Mouse (Mus musculus): ENCODE measurements around the gene Efna1.

Gene Efna1

DNA sequence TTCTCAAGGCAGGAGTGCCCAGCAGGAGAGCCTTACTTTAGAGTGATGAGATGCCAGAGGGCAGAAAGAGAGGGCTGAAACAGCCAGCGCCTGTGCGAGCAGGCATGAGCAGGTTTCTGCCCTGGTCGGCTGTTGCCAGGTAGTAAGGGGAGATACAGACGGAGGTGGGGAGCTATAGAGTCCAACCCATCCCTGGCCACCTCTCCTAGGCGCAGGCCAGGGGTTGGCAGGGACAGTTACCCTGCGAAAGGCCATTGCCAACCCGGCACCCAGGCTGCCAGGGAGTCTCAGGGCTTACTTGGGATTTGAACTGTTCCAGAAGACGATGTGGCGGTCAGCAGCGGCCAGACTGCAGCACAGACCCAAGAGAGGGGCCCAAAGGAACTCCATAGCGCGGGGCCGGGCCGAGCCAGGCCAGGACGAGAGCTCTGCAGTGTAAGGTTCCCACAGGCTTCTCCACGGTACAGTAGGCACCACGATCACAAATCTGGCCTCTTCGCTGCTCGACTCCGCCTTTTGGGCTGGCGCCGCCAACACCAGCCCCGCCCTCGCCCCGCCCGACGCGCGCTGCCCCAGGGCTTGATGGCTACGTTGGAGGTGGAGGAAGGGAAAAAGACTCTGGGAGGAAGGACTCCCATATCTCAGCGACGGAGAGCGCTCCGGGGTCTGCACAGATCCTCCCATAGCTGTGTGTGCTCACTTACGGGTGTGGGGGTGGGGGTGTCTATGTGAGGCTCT lies 1.6 kb downstream of the Efna1 start:
- peak; percentile 68 to 69 for DNase-seq (ENCODE audit: low spot score in 2 of 2)

- no peak for DNase-seq (ENCODE audit: low spot score in 2 of 2)
Measured at GRCm38 (mm10) chr3:89278643-89279042, 2.3 kb downstream of the Efna1 start.

DNA sequence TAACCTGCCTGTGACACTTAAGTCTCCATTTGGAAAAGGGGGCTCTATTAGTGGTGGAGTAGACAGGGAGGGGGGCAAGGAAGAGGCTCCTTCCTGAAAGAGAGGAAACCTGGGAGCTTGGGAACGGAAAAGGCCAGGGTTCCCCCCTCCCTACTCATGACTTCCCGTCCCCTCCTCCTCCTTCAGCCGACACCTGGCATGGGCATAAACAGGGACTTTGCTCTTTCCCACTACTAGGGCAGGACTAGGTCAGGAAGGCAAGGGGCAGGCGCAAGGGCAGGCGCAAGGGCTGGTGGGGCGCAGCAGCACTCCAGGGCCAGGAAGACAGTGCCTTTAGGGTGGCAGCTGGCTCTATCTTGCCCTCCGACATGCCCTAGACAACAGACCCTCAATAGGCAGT lies 2.8 kb downstream of the Efna1 start:
- no peak for DNase-seq (ENCODE audit: low spot score in 2 of 2)

DNA sequence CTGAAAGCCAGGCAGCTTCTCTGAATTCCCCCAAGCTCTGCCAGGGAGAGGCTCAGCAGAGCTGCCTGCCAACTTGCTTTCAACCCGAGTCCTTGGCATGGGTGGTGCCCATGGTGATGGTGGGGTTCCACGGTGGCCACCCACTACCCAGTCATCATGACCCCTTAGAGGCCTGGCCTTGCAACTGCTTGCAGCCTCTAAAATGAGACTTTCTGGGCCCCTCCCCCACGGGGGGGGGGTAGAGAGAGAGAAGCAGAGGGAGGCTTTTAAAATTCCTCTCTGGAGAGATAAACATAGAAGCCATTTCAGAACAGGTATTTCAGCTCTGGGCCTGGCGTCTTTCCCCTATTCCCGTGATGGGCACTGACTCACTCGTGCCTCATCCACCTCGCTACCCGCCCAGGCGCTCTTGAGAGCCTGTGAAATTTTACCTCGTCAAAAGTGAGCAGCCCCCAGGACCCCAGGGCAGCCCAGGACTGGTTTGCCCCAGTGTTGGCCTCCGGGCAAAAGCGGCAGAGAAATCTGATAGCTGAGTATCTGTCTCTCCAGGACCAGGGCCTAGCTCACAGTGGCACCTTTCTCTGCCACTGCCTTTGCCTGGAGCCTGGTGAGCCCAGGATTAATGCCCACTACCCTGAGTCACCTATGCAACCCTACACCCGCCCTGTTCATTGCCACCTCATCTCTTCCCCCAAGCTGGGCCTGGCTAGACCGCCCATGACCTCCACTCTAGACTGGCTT lies 3.5 kb downstream of the Efna1 start:
- DNase-seq (ENCODE audit: low spot score in 2 of 2) = peak in 1 of 2 experiments; percentile 22

GRCm38 (mm10) chr3:89276061-89276460 lies 4.9 kb downstream of the Efna1 start:
- no peak for DNase-seq (ENCODE audit: low spot score in 2 of 2)

- DNase-seq (ENCODE audit: low spot score in 2 of 2) = no peak
Measured at GRCm38 (mm10) chr3:89271760-89272159, 9.2 kb downstream of the Efna1 start.

DNA sequence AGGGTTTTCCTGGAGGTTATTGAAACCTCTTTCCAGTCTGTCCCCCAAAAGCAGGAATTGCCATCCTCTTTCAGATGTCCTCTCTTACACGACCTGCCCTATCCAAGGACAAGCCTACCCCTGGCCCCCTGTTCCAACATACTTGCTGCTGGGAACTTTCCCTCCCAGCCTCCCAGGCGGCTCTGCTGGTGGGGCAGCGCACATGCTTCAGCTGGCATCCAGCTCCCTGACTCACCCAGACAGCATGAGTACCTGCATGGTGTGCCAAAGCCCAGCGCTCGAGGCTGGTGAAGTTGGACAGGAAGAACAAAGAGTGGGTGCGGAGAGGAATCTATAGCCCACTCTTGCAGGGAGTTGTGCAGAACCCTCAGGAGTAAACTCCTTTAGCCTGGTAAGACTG lies 10.1 kb downstream of the Efna1 start:
- peak; percentile 73 to 76 for DNase-seq (ENCODE audit: low spot score in 2 of 2)

DNA sequence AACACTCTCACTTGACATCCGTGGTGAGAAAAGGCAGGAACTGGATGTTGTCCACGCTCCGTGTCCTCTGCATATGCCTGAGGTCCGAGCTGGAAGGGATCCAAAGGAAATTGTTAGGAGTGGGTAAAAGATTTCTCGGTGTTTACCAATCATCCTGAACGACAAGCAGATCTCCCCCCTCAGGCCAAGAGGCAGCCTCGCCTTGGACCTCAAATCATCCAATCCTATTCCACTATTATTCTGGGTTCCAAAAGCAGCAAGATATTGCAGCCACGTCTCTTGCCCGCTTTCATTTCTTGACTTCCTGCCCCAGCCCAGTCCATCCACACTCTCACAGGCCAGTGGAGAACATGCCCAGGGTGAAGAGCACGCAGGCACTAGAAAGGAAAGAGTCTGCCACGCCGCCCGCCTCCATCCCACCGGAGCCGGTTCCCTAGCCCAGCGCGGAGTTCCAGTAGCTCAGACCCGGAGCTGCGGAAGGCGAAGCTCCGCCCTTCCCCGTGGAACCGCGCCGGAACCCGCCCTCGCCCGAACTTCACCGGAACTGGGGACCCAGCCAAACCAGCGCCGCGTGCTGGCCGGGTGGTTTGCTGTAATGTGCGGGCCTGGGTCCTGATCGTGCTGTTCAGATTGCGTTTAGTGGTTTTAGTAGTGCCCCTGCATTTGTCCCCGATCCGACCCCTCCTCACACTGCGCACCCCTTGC lies 10.7 kb downstream of the Efna1 start, which contains the start of gene Slc50a1:
Gene Slc50a1, minus strand, starts transcription at position 520 of the 705 bp plus-strand sequence.
- DNase-seq (ENCODE audit: low spot score in 2 of 2) = peak; percentile 73 to 77

- DNase-seq (ENCODE audit: low spot score in 2 of 2) = no peak
Measured at GRCm38 (mm10) chr3:89268916-89269315, 12.0 kb downstream of the Efna1 start.

DNA sequence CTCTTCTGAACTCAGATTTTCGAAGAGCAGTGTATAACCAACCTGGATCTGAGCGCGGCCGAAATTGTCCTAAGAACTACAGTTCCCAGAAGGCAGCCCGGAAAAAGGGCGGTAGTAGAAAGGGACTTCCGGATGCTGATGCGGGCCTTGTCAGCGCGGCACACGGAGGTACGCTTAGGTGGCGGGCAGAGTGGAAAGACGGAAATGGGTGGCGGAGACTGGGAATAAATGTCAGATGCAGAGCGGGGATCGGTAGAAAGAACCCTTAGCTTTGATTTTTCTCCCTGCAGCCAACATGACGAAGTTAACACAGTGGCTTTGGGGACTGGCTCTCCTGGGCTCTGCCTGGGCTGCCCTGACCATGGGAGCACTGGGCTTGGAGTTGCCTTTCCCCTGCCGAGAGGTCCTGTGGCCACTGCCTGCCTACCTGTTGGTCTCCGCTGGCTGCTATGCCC lies 14.5 kb downstream of the Efna1 start:
- DNase-seq (ENCODE audit: low spot score in 2 of 2) = peak; percentile 75 to 78

DNA sequence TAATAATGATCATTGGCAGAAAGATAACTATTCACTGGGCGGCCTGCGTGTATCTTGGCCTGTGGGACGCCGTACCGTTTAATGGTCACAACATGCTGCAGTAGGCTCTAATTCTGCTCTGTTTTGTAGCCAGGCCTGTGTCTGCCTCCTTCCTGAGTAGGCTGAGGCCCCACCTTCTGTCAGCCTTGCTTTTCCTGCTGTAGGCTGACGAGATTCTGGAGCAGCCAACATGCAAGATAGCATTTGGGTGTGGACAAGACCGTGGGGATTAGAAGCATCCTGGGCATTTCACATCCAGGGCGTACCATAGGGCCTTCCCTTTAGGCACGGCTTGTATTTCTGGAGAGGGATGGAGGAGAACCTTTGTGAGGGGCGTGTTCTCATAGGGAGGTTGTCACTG lies 18.5 kb downstream of the Efna1 start:
- DNase-seq (ENCODE audit: low spot score in 2 of 2) = no peak

GRCm38 (mm10) chr3:89260211-89260610 lies 20.7 kb downstream of the Efna1 start:
- no peak for DNase-seq (ENCODE audit: low spot score in 2 of 2)

GRCm38 (mm10) chr3:89259076-89259475 lies 21.9 kb downstream of the Efna1 start, which contains the start of gene Dpm3:
Dpm3 (plus strand) TSS chr3:89259358.
- no peak for DNase-seq (ENCODE audit: low spot score in 2 of 2)

DNA sequence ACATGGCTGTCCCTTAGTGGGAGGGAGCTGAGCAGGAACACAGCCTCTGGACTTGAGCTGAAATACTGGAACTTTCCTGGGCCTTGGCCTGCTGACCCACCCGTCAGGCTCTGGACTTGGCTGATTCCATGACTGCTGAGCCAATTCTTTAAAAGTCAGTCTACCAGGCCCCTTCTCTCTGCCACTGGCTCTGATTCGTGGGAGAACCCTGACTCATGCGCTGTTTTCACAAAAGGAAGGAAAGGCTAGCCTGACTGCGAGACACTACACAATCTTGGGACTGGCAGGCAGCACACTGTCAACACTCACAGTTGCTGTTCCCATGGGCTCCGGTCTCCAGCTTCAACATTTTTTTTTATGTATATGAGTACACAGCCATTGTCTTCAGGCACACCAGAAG lies 24.8 kb downstream of the Efna1 start:
- DNase-seq (ENCODE audit: low spot score in 2 of 2) = no peak

DNA sequence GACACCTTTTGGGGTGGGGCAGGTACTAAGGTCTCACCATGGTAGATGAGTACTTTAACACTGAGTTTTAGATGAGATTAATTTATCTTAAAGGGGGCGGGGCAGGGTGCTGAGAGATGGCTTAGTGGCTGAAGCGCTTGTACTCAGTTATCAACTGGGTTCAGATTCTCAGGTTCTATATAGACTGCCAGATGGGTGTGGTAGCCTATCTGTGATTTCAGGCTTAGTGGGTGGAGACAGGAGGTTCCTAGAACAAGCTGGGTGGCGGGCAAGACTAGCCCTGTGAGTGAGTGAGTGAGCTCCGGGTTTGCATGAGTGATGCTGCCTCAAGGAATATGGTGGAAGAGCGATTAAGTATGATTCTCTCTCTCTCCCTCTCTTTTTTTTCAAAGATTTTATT lies 25.9 kb downstream of the Efna1 start:
- DNase-seq (ENCODE audit: low spot score in 2 of 2) = no peak

GRCm38 (mm10) chr3:89251365-89251895 lies 29.5 kb downstream of the Efna1 start:
- no peak for DNase-seq (ENCODE audit: low spot score in 2 of 2)

DNA sequence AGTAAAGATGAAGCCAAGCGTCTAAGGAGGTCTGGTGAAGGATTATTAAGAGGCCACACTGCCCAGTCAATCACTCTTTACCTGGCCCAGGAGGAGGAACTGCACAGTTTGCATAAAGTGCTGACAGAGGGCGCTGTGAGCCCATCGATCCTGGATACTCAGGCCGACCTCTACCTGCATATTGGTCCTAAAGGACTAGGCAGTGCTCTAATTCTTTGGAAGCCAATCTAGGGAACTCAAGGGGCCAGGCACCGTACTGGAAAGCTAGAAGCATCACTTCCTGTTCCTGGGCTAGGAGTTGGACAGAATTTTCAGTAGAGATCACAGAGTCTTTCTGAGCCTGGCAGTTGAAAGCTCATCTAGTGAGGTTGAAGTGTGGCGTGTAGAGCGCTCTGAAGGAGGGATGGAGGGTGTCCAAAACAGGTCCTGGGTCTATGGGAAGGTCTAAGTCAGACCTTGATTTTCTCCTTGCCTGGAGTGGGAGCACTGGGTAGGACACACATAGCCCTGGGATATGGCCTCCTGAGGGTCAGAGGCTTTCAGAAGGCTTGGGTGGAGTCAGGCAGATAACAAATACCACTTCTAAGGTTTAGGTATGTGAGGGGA lies 30.4 kb downstream of the Efna1 start:
- no peak for DNase-seq (ENCODE audit: low spot score in 2 of 2)

GRCm38 (mm10) chr3:89247466-89247865 lies 33.5 kb downstream of the Efna1 start:
- DNase-seq (ENCODE audit: low spot score in 2 of 2) = no peak

GRCm38 (mm10) chr3:89246261-89247100 lies 34.5 kb downstream of the Efna1 start, which contains the start of gene Trim46:
Trim46 (minus strand) TSS chr3:89246309.
- DNase-seq (ENCODE audit: low spot score in 2 of 2) = peak; percentile 91

GRCm38 (mm10) chr3:89245688-89246171 lies 35.2 kb downstream of the Efna1 start, which contains the start of gene Krtcap2:
Krtcap2 (plus strand) TSS chr3:89245966.
- DNase-seq (ENCODE audit: low spot score in 2 of 2) = peak in 1 of 2 experiments; percentile 63

Data from right cerebral cortex, postnatal 36 days (tissue).